Comparison of ENCODE assay signal across 15 mouse cellular contexts in genomic region chr13:101727837-101728236, GRCm38 (mm10).
"Had no signal": no experiment of that assay in that cellular context is flagged by ENCODE, and none has a peak within 500 bp of the region (broad histone marks: within the 10 kb centered on the region; RNA-seq: fewer than 3 reads in every experiment).

No protein-coding gene starts in this region.

- H3K4me3 ChIP-seq: layer of hippocampus, adult 2 months; left cerebral cortex, adult 2 months; limb, embryonic 12.5 days; liver, embryonic 12.5 days; megakaryocyte, embryonic 14.5 days; midbrain, embryonic 12.5 days had no signal

- ATAC-seq: intestine, postnatal 0 days; liver, embryonic 12.5 days had no signal

- DNase-seq: kidney, adult 8-10 months; kidney, postnatal 4 days; lung, embryonic 14.5 days; lung, postnatal 10 days; lung, postnatal 4 days; right cerebral cortex, postnatal 25 days; thymus, adult 2 months; thymus, postnatal 25 days had no signal

- H3K27me3 ChIP-seq: liver, embryonic 12.5 days; megakaryocyte, embryonic 14.5 days had no signal

- H3K36me3 ChIP-seq: limb, embryonic 12.5 days; liver, embryonic 12.5 days; midbrain, embryonic 12.5 days had no signal

- H3K27ac ChIP-seq: left cerebral cortex, adult 2 months; liver, embryonic 12.5 days; midbrain, embryonic 12.5 days had no signal

- H3K4me2 ChIP-seq: limb, embryonic 12.5 days; liver, embryonic 12.5 days; lung, embryonic 14.5 days; midbrain, embryonic 12.5 days had no signal

- H3K9me3 ChIP-seq: limb, embryonic 12.5 days; liver, embryonic 12.5 days; megakaryocyte, embryonic 14.5 days; midbrain, embryonic 12.5 days had no signal

- H3K9ac ChIP-seq: limb, embryonic 12.5 days; liver, embryonic 12.5 days; lung, embryonic 14.5 days; midbrain, embryonic 12.5 days had no signal
